8 mouse cellular contexts compared by ENCODE assay signal in the genomic region with DNA sequence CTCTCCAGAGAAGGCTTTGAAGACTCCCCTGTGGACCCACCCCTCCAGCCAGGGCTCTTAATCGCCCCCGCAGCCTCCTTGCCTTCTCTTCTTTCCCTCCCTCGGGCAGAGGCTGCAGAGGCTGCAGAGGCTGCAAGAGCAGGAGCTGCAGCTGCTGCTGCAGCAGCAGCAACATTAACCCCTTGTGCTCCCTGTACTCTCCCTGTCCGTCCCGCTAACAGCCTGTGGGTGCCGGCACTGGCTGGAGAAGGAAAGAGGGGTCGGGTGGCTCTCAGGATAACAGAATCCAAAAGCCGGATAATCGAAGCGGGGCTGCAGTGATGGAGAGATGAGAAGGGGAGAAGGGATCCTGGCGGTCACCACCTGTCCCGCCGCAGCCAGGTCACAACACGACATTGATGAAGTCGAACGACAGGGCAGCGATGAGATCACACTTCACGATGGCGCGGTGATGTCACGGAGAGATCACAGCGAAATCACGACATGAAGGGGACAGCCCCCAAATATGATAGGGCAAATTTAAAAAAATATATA. TPM values are rescaled to one million over a fixed set of nuclear protein-coding genes. Genes with fewer than 3 reads are reported as not detected.
DNase-seq lines count a peak whose midpoint lies in the region; ATAC-seq and TF ChIP-seq lines count a peak whose summit lies in the region.

No protein-coding gene starts in this region.

- H3K27ac ChIP-seq in kidney, embryonic 14.5 days (ENCODE audit: low read depth, low read length): no peak overlapping the region
- no peak overlapping the region for H3K27ac ChIP-seq in bone marrow macrophage, adult 2 months (ENCODE audit: insufficient read depth, low read depth, low read length)
- H3K27ac ChIP-seq in forebrain, embryonic 12.5 days: peak overlapping the region; percentile 97
- H3K27ac ChIP-seq in liver, embryonic 11.5 days (ENCODE audit: low read depth, low read length): no peak overlapping the region
- peak overlapping the region; percentile 99 for H3K27ac ChIP-seq in neural tube, embryonic 15.5 days (replicated peaks)

- WGBS in kidney, embryonic 14.5 days: under 1% methylated on average over 23 of the region's 23 CpGs
- under 1% methylated on average over 23 of the region's 23 CpGs for WGBS in forebrain, embryonic 12.5 days
- under 1% methylated on average over 23 of the region's 23 CpGs for WGBS in liver, embryonic 11.5 days
- 1% methylated on average over 23 of the region's 23 CpGs for WGBS in neural tube, embryonic 15.5 days

- H3K4me1 ChIP-seq in kidney, embryonic 14.5 days (ENCODE audit: control insufficient read depth, insufficient read depth, low read length): peaks cover 6% of the 10 kb centered on the region
- peaks cover 52% of the 10 kb centered on the region for H3K4me1 ChIP-seq in E14TG2a.4 (replicated peaks; ENCODE audit: low read depth, low read length)
- no peaks in the 10 kb centered on the region for H3K4me1 ChIP-seq in bone marrow macrophage, adult 2 months (ENCODE audit: control insufficient read depth, insufficient read depth, low read length)
- H3K4me1 ChIP-seq in forebrain, embryonic 12.5 days: peaks cover 54% of the 10 kb centered on the region
- peaks cover 18% of the 10 kb centered on the region for H3K4me1 ChIP-seq in liver, embryonic 11.5 days (replicated peaks; ENCODE audit: control insufficient read depth, insufficient read depth, low read length)
- H3K4me1 ChIP-seq in neural tube, embryonic 15.5 days: peaks cover 62% of the 10 kb centered on the region

- DNase-seq in kidney, postnatal 36 days: no peak
- DNase-seq in liver, embryonic 11.5 days (ENCODE audit: low spot score): peak; percentile 51
- no peak for DNase-seq in urinary bladder, postnatal 25 days (ENCODE audit: low spot score)

- ATAC-seq in kidney, embryonic 14.5 days (ENCODE audit: low FRiP score, low TSS enrichment): 0 out of 2 replicates have a peak, but pooled peaks have one; percentile 3
- peak; percentile 1 for ATAC-seq in forebrain, embryonic 12.5 days (ENCODE audit: low FRiP score)
- ATAC-seq in liver, embryonic 11.5 days (replicated peaks; ENCODE audit: low FRiP score): 0 out of 2 replicates have a peak, but pooled peaks have one; percentile 1
- ATAC-seq in neural tube, embryonic 15.5 days (ENCODE audit: low FRiP score): 0 out of 2 replicates have a peak, but pooled peaks have one; percentile 14

- peaks cover 25% of the 10 kb centered on the region for H3K36me3 ChIP-seq in kidney, embryonic 14.5 days (ENCODE audit: control insufficient read depth, insufficient read depth, low read length)
- peaks cover 35% of the 10 kb centered on the region for H3K36me3 ChIP-seq in E14TG2a.4 (ENCODE audit: insufficient read depth, low read length)
- H3K36me3 ChIP-seq in forebrain, embryonic 12.5 days (replicated peaks): peaks cover 31% of the 10 kb centered on the region
- H3K36me3 ChIP-seq in liver, embryonic 11.5 days (ENCODE audit: control insufficient read depth, insufficient read depth, low read length): peaks cover 7% of the 10 kb centered on the region; the same call in 1 of the 2 replicates
- peaks cover 24% of the 10 kb centered on the region; the same call in 1 of the 2 replicates for H3K36me3 ChIP-seq in neural tube, embryonic 15.5 days

- H3K27me3 ChIP-seq in kidney, embryonic 14.5 days (ENCODE audit: control insufficient read depth, insufficient read depth, low read length): no peaks in the 10 kb centered on the region
- peaks cover 18% of the 10 kb centered on the region for H3K27me3 ChIP-seq in E14TG2a.4 (ENCODE audit: insufficient read depth, low read length)
- no peaks in the 10 kb centered on the region for H3K27me3 ChIP-seq in forebrain, embryonic 12.5 days
- no peaks in the 10 kb centered on the region for H3K27me3 ChIP-seq in liver, embryonic 11.5 days (replicated peaks; ENCODE audit: control insufficient read depth, insufficient read depth, low read length)
- H3K27me3 ChIP-seq in neural tube, embryonic 15.5 days (replicated peaks): no peaks in the 10 kb centered on the region

- no peaks in the 10 kb centered on the region for H3K9me3 ChIP-seq in kidney, embryonic 14.5 days (ENCODE audit: control insufficient read depth, low read length)
- no peaks in the 10 kb centered on the region for H3K9me3 ChIP-seq in E14TG2a.4 (ENCODE audit: low read length)
- H3K9me3 ChIP-seq in forebrain, embryonic 12.5 days: no peaks in the 10 kb centered on the region
- no peaks in the 10 kb centered on the region for H3K9me3 ChIP-seq in liver, embryonic 11.5 days (ENCODE audit: control insufficient read depth, low read length)
- no peaks in the 10 kb centered on the region for H3K9me3 ChIP-seq in neural tube, embryonic 15.5 days (replicated peaks)

- peak overlapping the region; percentile 89 for H3K4me3 ChIP-seq in kidney, embryonic 14.5 days (ENCODE audit: low read length)
- peak overlapping the region; percentile 96 for H3K4me3 ChIP-seq in E14TG2a.4 (replicated peaks; ENCODE audit: low read length)
- peak overlapping the region; percentile 94 for H3K4me3 ChIP-seq in bone marrow macrophage, adult 2 months (ENCODE audit: insufficient read depth, low read length)
- H3K4me3 ChIP-seq in forebrain, embryonic 12.5 days (replicated peaks): peak overlapping the region; percentile 76
- peak overlapping the region; percentile 88 for H3K4me3 ChIP-seq in liver, embryonic 11.5 days (ENCODE audit: low read depth, low read length)
- peak overlapping the region; percentile 65 for H3K4me3 ChIP-seq in neural tube, embryonic 15.5 days (replicated peaks)

- TF ChIP-seq CTCF in E14TG2a.4 (conservative IDR thresholded peaks at IDR 0.05; ENCODE audit: low read length): no peak
- TF ChIP-seq CTCF in bone marrow macrophage, adult 2 months (IDR thresholded peaks at IDR 0.05; ENCODE audit: low read depth, low read length): no peak

- no peak for TF ChIP-seq POLR2A in bone marrow macrophage, adult 2 months (IDR thresholded peaks at IDR 0.05; ENCODE audit: borderline replicate concordance, low read depth, low read length)

- H3K4me2 ChIP-seq in kidney, embryonic 14.5 days (replicated peaks; ENCODE audit: low read depth, low read length): peak overlapping the region; percentile 97
- H3K4me2 ChIP-seq in forebrain, embryonic 12.5 days: peak overlapping the region; percentile 99
- H3K4me2 ChIP-seq in liver, embryonic 11.5 days: peak overlapping the region; percentile 99
- peak overlapping the region; percentile 70 for H3K4me2 ChIP-seq in neural tube, embryonic 15.5 days

- H3K9ac ChIP-seq in kidney, embryonic 14.5 days (ENCODE audit: low read depth, low read length): peak overlapping the region; percentile 70
- peak overlapping the region; percentile 91 for H3K9ac ChIP-seq in forebrain, embryonic 12.5 days
- peak overlapping the region; percentile 86 for H3K9ac ChIP-seq in liver, embryonic 11.5 days (ENCODE audit: low read depth, low read length)
- H3K9ac ChIP-seq in neural tube, embryonic 15.5 days (replicated peaks): peak overlapping the region; percentile 87

RNA-seq across cellular contexts. Expression of gene Ncdn, which starts 0.6 kb away (rescaled TPM):
- 15.0 and 24.7 TPM in 2 replicates for polyA plus RNA-seq in kidney, embryonic 14.5 days (2014; fragmentation: Nextera tagmentation; extraction: Ambion mirVana)
- polyA plus RNA-seq in bone marrow macrophage, adult 2 months (2012; ENCODE audit: insufficient read depth, insufficient read length, missing spikeins): 10.8 and 13.1 TPM in 2 replicates
- polyA plus RNA-seq in forebrain, embryonic 12.5 days (2016; fragmentation: Nextera tagmentation; extraction: Ambion mirVana): 46.4 and 52.3 TPM in 2 replicates
- polyA plus RNA-seq in liver, embryonic 11.5 days (2014; fragmentation: Nextera tagmentation; extraction: Ambion mirVana): 25.0 and 27.2 TPM in 2 replicates
- 146 and 156 TPM in 2 replicates for polyA plus RNA-seq in neural tube, embryonic 15.5 days (2015; fragmentation: Nextera tagmentation; extraction: Ambion mirVana)

RNA-seq across cellular contexts. Expression of gene AU040320, which starts 0.7 kb away (rescaled TPM):
- polyA plus RNA-seq in kidney, embryonic 14.5 days (2014; fragmentation: Nextera tagmentation; extraction: Ambion mirVana): 19.3 and 23.4 TPM in 2 replicates
- polyA plus RNA-seq in bone marrow macrophage, adult 2 months (2012; ENCODE audit: insufficient read depth, insufficient read length, missing spikeins): 25.3 and 30.6 TPM in 2 replicates
- polyA plus RNA-seq in forebrain, embryonic 12.5 days (2016; fragmentation: Nextera tagmentation; extraction: Ambion mirVana): 32.9 and 33.5 TPM in 2 replicates
- polyA plus RNA-seq in liver, embryonic 11.5 days (2014; fragmentation: Nextera tagmentation; extraction: Ambion mirVana): 18.7 and 19.3 TPM in 2 replicates
- polyA plus RNA-seq in neural tube, embryonic 15.5 days (2015; fragmentation: Nextera tagmentation; extraction: Ambion mirVana): 33.5 and 41.7 TPM in 2 replicates

RNA-seq across cellular contexts. Expression of gene Tfap2e, which starts 16.6 kb away (rescaled TPM):
- not detected in 2 replicates for polyA plus RNA-seq in kidney, embryonic 14.5 days (2014; fragmentation: Nextera tagmentation; extraction: Ambion mirVana)
- polyA plus RNA-seq in bone marrow macrophage, adult 2 months (2012; ENCODE audit: insufficient read depth, insufficient read length, missing spikeins): not detected in 2 replicates
- 0.87 and 1.2 TPM in 2 replicates for polyA plus RNA-seq in forebrain, embryonic 12.5 days (2016; fragmentation: Nextera tagmentation; extraction: Ambion mirVana)
- not detected in 2 replicates for polyA plus RNA-seq in liver, embryonic 11.5 days (2014; fragmentation: Nextera tagmentation; extraction: Ambion mirVana)
- 0.06 TPM in 1 of 2 replicates, not detected in the other for polyA plus RNA-seq in neural tube, embryonic 15.5 days (2015; fragmentation: Nextera tagmentation; extraction: Ambion mirVana)

Comparison
In these comparisons a context has a peak if more than half of its experiments do, and no peak if none do; other contexts are left out.
1. H3K27ac ChIP-seq: peak in forebrain, embryonic 12.5 days (single experiment) and neural tube, embryonic 15.5 days (single experiment); none in kidney, embryonic 14.5 days (single experiment), bone marrow macrophage, adult 2 months (single experiment) and liver, embryonic 11.5 days (single experiment).
2. Peak in every context shown above with its lines, with median percentiles within 50 percentile points of each other: ATAC-seq, H3K4me2 ChIP-seq, H3K4me3 ChIP-seq and H3K9ac ChIP-seq.